Mouse (Mus musculus): Measurements from ENCODE around the gene P3h1. TPM values are rescaled to one million over a fixed set of nuclear protein-coding genes. Genes with fewer than 3 reads are reported as not detected.

The P3h1 gene
- polyA plus RNA-seq, 1 experiment from 2014 or later, result 34.0 TPM

GRCm38 (mm10) chr4:119194909-119195581, 37.7 kb upstream of the P3h1 start, which contains the start of gene Svbp:
Gene Svbp, plus strand, starts transcription at chr4:119195306.
- Histone ChIP-seq H3K36me3 (ENCODE audit: control insufficient read depth, insufficient read depth, low read length) (peaks cover 8% of the 10 kb centered on the region; the same call in 1 of the 2 replicates), H3K4me2 (ENCODE audit: low read depth, low read length) (peak within 1 kb of the TSS; percentile 77), H3K27me3 (ENCODE audit: control insufficient read depth, insufficient read depth, low read length) (no peaks in the 10 kb centered on the region), H3K27ac (ENCODE audit: low read length) (peak within 1 kb of the TSS; percentile 46; the same call in 1 of the 2 replicates), H3K4me3 (replicated peaks; ENCODE audit: low read length) (peak within 1 kb of the TSS; percentile 82), H3K4me1 (ENCODE audit: control insufficient read depth, insufficient read depth, low read length) (peaks cover 13% of the 10 kb centered on the region), H3K9ac (ENCODE audit: low read length) (peak within 1 kb of the TSS; percentile 91), H3K9me3 (replicated peaks; ENCODE audit: control insufficient read depth, low read length) (no peaks in the 10 kb centered on the region)
- WGBS, result under 1% methylated on average over 44 of the region's 47 CpGs
- ATAC-seq (ENCODE audit: insufficient read depth, low FRiP score), result peak; percentile 98

- Histone ChIP-seq H3K36me3 (ENCODE audit: control insufficient read depth, insufficient read depth, low read length) (peaks cover 8% of the 10 kb centered on the region; the same call in 1 of the 2 replicates), H3K9ac (ENCODE audit: low read length) (peak overlapping the region; percentile 91), H3K27me3 (ENCODE audit: control insufficient read depth, insufficient read depth, low read length) (no peaks in the 10 kb centered on the region), H3K27ac (ENCODE audit: low read length) (peak overlapping the region; percentile 46; the same call in 1 of the 2 replicates), H3K9me3 (replicated peaks; ENCODE audit: control insufficient read depth, low read length) (no peaks in the 10 kb centered on the region), H3K4me1 (ENCODE audit: control insufficient read depth, insufficient read depth, low read length) (peaks cover 13% of the 10 kb centered on the region), H3K4me2 (ENCODE audit: low read depth, low read length) (peak overlapping the region; percentile 77), H3K4me3 (replicated peaks; ENCODE audit: low read length) (peak overlapping the region; percentile 82)
- ATAC-seq (ENCODE audit: insufficient read depth, low FRiP score), result no peak; the same call in 1 of the 2 replicates
- 7% methylated on average over 18 of the region's 18 CpGs for WGBS
Measured at GRCm38 (mm10) chr4:119195582-119196320, 37.0 kb upstream of the P3h1 start.

- Histone ChIP-seq H3K4me1 (ENCODE audit: control insufficient read depth, insufficient read depth, low read length) (peaks cover 13% of the 10 kb centered on the region), H3K36me3 (ENCODE audit: control insufficient read depth, insufficient read depth, low read length) (peaks cover 8% of the 10 kb centered on the region; the same call in 1 of the 2 replicates), H3K4me3 (replicated peaks; ENCODE audit: low read length) (no peak overlapping the region), H3K9me3 (replicated peaks; ENCODE audit: control insufficient read depth, low read length) (no peaks in the 10 kb centered on the region), H3K9ac (ENCODE audit: low read length) (no peak overlapping the region), H3K4me2 (ENCODE audit: low read depth, low read length) (no peak overlapping the region), H3K27me3 (ENCODE audit: control insufficient read depth, insufficient read depth, low read length) (no peaks in the 10 kb centered on the region), H3K27ac (ENCODE audit: low read length) (no peak overlapping the region)
- 73% methylated on average over 6 of the region's 6 CpGs for WGBS
- ATAC-seq (ENCODE audit: insufficient read depth, low FRiP score), result no peak
Measured at GRCm38 (mm10) chr4:119198105-119198504, 34.6 kb upstream of the P3h1 start.

GRCm38 (mm10) chr4:119204672-119205071, 28.0 kb upstream of the P3h1 start:
- no peak overlapping the region for H3K9ac ChIP-seq (ENCODE audit: low read length)
- no peaks in the 10 kb centered on the region for H3K27me3 ChIP-seq (ENCODE audit: control insufficient read depth, insufficient read depth, low read length)
- no peak overlapping the region for H3K4me3 ChIP-seq (replicated peaks; ENCODE audit: low read length)
- WGBS, result 18% methylated on average over 8 of the region's 8 CpGs
- no peak overlapping the region for H3K27ac ChIP-seq (ENCODE audit: low read length)
- peak; percentile 72; the same call in 1 of the 2 replicates for ATAC-seq (ENCODE audit: insufficient read depth, low FRiP score)
- H3K4me2 ChIP-seq (ENCODE audit: low read depth, low read length), result no peak overlapping the region
- no peaks in the 10 kb centered on the region for H3K4me1 ChIP-seq (ENCODE audit: control insufficient read depth, insufficient read depth, low read length)
- peaks cover 2% of the 10 kb centered on the region; the same call in 1 of the 2 replicates for H3K36me3 ChIP-seq (ENCODE audit: control insufficient read depth, insufficient read depth, low read length)
- H3K9me3 ChIP-seq (replicated peaks; ENCODE audit: control insufficient read depth, low read length), result no peaks in the 10 kb centered on the region

- H3K27me3 ChIP-seq (ENCODE audit: control insufficient read depth, insufficient read depth, low read length), result no peaks in the 10 kb centered on the region
- H3K36me3 ChIP-seq (ENCODE audit: control insufficient read depth, insufficient read depth, low read length), result no peaks in the 10 kb centered on the region
- no peaks in the 10 kb centered on the region for H3K9me3 ChIP-seq (replicated peaks; ENCODE audit: control insufficient read depth, low read length)
- H3K9ac ChIP-seq (ENCODE audit: low read length), result no peak overlapping the region
- no peak overlapping the region for H3K27ac ChIP-seq (ENCODE audit: low read length)
- H3K4me1 ChIP-seq (ENCODE audit: control insufficient read depth, insufficient read depth, low read length), result no peaks in the 10 kb centered on the region
- 75% methylated on average over 8 of the region's 8 CpGs for WGBS
- ATAC-seq (ENCODE audit: insufficient read depth, low FRiP score), result peak; percentile 35; the same call in 1 of the 2 replicates
- no peak overlapping the region for H3K4me2 ChIP-seq (ENCODE audit: low read depth, low read length)
- H3K4me3 ChIP-seq (replicated peaks; ENCODE audit: low read length), result no peak overlapping the region
Measured at GRCm38 (mm10) chr4:119216667-119217066, 16.0 kb upstream of the P3h1 start.

- Histone ChIP-seq H3K9ac (ENCODE audit: low read length) (no peak within 1 kb of the TSS; the same call in 1 of the 2 replicates), H3K27me3 (ENCODE audit: control insufficient read depth, insufficient read depth, low read length) (no peaks in the 10 kb centered on the region), H3K27ac (ENCODE audit: low read length) (no peak within 1 kb of the TSS), H3K4me2 (ENCODE audit: low read depth, low read length) (no peak within 1 kb of the TSS), H3K36me3 (ENCODE audit: control insufficient read depth, insufficient read depth, low read length) (no peaks in the 10 kb centered on the region), H3K9me3 (replicated peaks; ENCODE audit: control insufficient read depth, low read length) (no peaks in the 10 kb centered on the region), H3K4me1 (ENCODE audit: control insufficient read depth, insufficient read depth, low read length) (no peaks in the 10 kb centered on the region), H3K4me3 (replicated peaks; ENCODE audit: low read length) (no peak within 1 kb of the TSS)
- WGBS, result 14% methylated on average over 11 of the region's 11 CpGs
- ATAC-seq (ENCODE audit: insufficient read depth, low FRiP score), result no peak
Measured at GRCm38 (mm10) chr4:119218169-119218568, 14.5 kb upstream of the P3h1 start, which contains the start of gene Tmem269. Gene Tmem269, minus strand, starts transcription at chr4:119218217.

GRCm38 (mm10) chr4:119223696-119224095, 9.0 kb upstream of the P3h1 start:
- Histone ChIP-seq H3K27me3 (ENCODE audit: control insufficient read depth, insufficient read depth, low read length) (no peaks in the 10 kb centered on the region), H3K4me3 (replicated peaks; ENCODE audit: low read length) (no peak overlapping the region), H3K27ac (ENCODE audit: low read length) (no peak overlapping the region), H3K9me3 (replicated peaks; ENCODE audit: control insufficient read depth, low read length) (no peaks in the 10 kb centered on the region), H3K36me3 (ENCODE audit: control insufficient read depth, insufficient read depth, low read length) (peaks cover 12% of the 10 kb centered on the region; the same call in 1 of the 2 replicates), H3K4me2 (ENCODE audit: low read depth, low read length) (no peak overlapping the region), H3K4me1 (ENCODE audit: control insufficient read depth, insufficient read depth, low read length) (no peaks in the 10 kb centered on the region), H3K9ac (ENCODE audit: low read length) (no peak overlapping the region)
- ATAC-seq (ENCODE audit: insufficient read depth, low FRiP score), result no peak
- 83% methylated on average over 1 of the region's 1 CpGs for WGBS

GRCm38 (mm10) chr4:119224534-119224933, 8.2 kb upstream of the P3h1 start:
- WGBS, result 92% methylated on average over 3 of the region's 3 CpGs
- H3K9me3 ChIP-seq (replicated peaks; ENCODE audit: control insufficient read depth, low read length), result no peaks in the 10 kb centered on the region
- H3K4me3 ChIP-seq (replicated peaks; ENCODE audit: low read length), result no peak overlapping the region
- H3K36me3 ChIP-seq (ENCODE audit: control insufficient read depth, insufficient read depth, low read length), result peaks cover 12% of the 10 kb centered on the region; the same call in 1 of the 2 replicates
- ATAC-seq (ENCODE audit: insufficient read depth, low FRiP score), result no peak
- no peak overlapping the region for H3K9ac ChIP-seq (ENCODE audit: low read length)
- no peaks in the 10 kb centered on the region for H3K4me1 ChIP-seq (ENCODE audit: control insufficient read depth, insufficient read depth, low read length)
- no peak overlapping the region for H3K4me2 ChIP-seq (ENCODE audit: low read depth, low read length)
- H3K27me3 ChIP-seq (ENCODE audit: control insufficient read depth, insufficient read depth, low read length), result no peaks in the 10 kb centered on the region
- no peak overlapping the region for H3K27ac ChIP-seq (ENCODE audit: low read length)

- no peaks in the 10 kb centered on the region for H3K27me3 ChIP-seq (ENCODE audit: control insufficient read depth, insufficient read depth, low read length)
- WGBS, result 86% methylated on average over 9 of the region's 9 CpGs
- H3K4me2 ChIP-seq (ENCODE audit: low read depth, low read length), result no peak overlapping the region
- no peak for ATAC-seq (ENCODE audit: insufficient read depth, low FRiP score)
- no peaks in the 10 kb centered on the region for H3K9me3 ChIP-seq (replicated peaks; ENCODE audit: control insufficient read depth, low read length)
- H3K36me3 ChIP-seq (ENCODE audit: control insufficient read depth, insufficient read depth, low read length), result peaks cover 12% of the 10 kb centered on the region; the same call in 1 of the 2 replicates
- H3K4me1 ChIP-seq (ENCODE audit: control insufficient read depth, insufficient read depth, low read length), result no peaks in the 10 kb centered on the region
- H3K27ac ChIP-seq (ENCODE audit: low read length), result no peak overlapping the region
- H3K9ac ChIP-seq (ENCODE audit: low read length), result no peak overlapping the region
- H3K4me3 ChIP-seq (replicated peaks; ENCODE audit: low read length), result no peak overlapping the region
Measured at GRCm38 (mm10) chr4:119225719-119226118, 7.0 kb upstream of the P3h1 start.
